Mouse (Mus musculus) skeletal muscle tissue, adult 2 months (tissue): ENCODE data around the gene Zfp593.

Experiments
- DNase-seq: peaks from one replicate; pipeline ENCODE4 v3.0.0-alpha.2; 2012; ENCODE audit warnings: low read depth, low spot score

Zfp593 gene

DNA sequence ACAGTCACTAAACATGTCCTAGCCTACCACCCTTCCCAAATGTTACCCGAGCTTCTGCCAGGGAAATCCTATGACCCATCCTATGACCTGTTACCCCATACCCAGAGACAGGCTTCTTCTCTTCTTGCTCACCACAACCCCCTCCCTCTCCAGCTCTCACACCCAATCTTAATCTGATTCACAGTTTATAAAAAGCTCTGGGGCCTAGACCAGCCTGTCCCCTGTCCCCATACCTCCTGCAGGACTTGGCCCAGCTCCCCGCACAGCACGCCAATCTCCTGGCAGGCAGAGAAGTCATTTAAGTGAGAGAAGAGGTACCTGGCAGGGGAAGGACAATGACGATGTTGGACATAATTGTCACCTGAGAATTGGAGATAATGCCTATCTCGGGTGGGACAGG, 10.5 kb downstream of the Zfp593 start:
- peak; percentile 80 for DNase-seq

DNA sequence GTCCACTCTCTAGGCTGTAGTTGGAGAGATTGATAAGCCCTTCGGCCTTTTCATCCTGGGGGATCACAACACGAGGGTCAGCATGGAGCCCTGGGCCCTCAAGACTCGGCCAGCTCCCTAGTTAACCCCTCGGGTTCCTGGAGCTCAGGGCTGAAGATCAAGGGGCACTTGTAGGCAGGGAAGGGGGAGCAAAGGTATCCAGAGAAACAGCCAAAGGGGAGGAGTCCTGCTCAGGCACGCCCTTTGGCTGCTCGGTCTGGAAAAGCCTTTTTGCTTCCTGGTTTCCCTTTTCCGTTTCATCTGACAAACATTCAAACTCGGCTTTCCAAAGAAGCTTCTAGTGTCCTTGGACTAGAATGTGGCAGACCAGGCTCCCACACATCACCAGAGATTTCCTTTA, 15.0 kb downstream of the Zfp593 start:
- DNase-seq, result no peak

DNA sequence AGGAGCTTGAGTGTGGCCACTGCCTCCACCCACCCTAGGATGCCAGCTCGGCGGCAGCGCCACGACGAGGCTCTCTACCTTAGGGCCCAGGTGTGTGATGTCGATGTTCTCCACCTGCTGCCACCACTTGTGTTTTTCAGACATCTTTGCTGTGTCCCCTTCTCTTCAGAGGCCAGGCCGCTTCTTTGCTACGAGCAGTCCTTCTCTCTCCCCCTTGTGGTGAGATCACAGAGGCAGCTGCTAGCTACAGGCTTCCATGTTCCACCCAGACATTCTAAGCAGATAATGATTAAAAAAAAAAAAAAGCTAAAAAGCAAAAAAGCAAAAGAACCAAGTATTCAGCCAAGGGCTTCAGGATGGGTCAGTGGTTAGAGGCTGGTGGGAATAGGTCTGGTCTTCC, 18.2 kb downstream of the Zfp593 start, which contains the start of gene Catsper4:
Gene Catsper4, minus strand, starts transcription at position 190 of the 400 bp plus-strand sequence.
- no peak for DNase-seq

DNA sequence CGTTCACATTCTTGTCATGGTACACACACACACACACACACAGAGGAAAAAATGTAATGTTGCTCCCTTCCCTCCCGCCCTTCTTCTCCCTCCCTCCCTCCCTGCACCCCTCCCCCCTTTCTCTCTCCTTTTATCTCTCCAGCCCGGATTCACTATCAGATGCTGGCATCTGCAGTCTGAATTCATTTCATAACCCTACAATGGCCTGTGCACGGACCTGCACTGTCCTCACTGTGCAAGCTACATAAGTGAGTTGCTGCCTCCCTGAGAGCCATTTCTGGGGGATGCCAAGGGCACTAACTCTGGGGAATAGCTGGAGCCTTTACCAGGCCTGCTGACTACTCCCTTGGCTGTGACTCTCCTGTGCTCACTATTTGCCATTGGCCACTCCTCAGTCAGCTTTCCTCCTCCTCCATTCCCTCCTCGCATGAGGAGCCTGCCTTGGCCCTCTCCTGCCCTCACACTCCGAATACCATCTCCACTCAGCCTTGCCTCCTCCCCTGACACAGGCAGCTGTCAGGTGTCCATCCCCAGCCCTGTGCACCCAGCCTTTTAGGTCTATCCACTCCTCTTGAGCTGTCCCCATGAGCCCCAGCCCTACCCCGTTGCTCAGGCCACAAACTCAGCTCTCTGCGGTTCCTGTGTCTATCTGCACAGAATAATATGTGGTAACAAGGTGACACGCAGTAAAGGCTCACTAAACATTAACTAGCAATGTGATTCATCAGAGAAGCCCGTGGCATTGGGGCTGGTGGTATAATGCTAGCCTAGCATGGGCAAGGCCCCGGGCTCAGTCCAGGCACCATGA, 22.4 kb downstream of the Zfp593 start:
- DNase-seq, result no peak

DNA sequence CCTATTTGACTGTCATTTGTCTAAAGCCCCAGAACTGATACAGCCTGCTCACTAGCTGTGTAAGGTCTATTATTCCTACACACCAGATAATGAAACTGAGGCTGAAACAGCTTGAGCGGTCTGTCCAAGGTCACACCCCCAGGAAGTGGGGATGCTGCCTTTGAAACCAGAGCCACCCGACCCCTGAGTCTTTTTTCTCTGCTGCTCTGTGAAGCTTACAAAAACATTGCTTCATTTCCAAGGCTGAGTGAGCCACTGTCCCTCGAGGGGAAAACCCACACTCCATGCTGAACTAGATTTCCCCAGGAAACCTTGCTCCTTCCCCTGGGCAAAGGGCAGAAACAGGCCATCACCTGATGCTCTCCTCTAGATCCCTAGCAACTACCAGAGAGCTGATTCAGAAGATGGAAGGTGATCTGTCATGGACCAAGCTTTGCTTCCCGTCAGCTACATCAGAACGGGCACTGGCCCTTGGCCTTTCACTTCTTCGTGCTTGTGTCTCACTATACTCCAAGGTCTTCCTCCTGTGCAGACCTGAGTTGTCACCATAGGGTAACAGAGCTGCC, 38.8 kb downstream of the Zfp593 start:
- no peak for DNase-seq

DNA sequence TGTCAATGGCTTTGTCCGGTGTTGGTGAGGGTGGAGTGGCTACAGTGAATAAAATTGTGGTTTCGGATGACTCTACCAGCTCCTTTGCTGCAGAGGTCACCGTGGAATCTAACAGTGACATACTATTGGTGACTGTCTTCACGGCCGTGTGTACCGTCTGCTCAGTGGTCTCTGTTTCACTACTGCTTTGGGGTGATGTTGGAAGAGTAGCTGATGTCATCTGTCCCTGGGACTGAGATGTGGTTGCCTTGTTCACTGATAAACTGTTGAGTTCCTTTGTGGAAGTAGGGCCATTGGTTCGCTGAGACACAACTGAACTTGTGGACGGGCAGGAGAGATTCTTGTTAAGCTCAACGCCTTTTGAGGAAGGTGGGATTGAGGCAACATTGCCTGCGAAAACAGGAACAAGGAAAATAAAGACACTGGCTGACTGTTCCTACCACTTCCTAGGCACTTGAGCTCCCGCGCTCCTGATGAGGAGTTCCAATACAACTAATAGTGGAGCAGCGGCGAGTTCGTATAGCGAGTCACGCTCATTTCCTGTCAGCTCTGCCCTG, 42.0 kb downstream of the Zfp593 start:
- no peak for DNase-seq

DNA sequence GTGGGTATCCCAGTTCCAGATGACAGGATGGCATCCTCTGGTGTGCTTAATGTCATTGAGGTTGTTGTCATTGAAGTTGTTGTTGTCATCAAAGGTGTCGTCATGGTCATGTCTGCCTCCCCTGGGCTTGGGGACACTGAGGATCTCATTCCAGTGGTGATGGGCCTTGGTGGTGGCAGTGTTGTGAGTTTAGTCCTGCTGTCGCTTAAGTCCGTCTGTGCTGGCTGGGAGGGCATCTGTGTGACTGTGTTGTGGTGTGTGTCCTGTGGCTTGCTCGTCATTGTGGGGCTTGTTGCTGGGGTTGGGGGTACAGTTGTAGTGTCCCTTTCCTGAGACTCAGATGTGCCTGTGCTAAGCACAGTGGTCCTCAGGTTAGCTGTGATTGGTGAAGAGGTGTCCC, 42.5 kb downstream of the Zfp593 start, which contains the start of gene Gm7534:
Gene Gm7534, minus strand, starts transcription at position 101 of the 400 bp plus-strand sequence.
- DNase-seq, result no peak

DNA sequence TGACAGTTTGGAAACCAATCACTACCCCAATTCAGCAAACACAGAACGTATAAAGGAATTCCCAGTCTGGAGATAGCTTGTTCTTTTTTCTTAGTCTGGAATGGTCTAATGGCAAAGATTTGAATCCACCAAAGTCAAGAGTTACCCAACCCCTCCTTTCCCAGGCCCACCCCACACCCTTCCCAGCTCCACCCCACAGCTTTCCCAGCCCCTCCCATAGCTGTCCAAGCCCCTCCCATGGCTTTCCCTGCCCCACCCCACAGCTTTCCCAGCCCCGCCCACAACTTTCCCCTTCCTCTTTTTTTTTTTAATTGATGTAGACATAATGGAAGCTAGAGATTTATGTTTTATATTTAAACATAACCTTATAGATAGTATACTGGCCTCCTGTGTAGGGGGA, 46.0 kb downstream of the Zfp593 start:
- no peak for DNase-seq
